Mouse (Mus musculus) MEL (cell line): ENCODE results near the gene Igsf6.

Source experiments
- CTCF ChIP-seq, 3 experiments: IDR thresholded peaks in 2 of 3; conservative IDR thresholded peaks in 1 of 3; 2 replicates each; pipeline ENCODE4 v1.5.1; 2011 to 2012; ENCODE audit warnings: low read length in 3 of 3, low read depth in 2 of 3, mild to moderate bottlenecking in 2 of 3, improper control_type of control experiment in 1 of 3, inconsistent platforms in 1 of 3, mixed read lengths in 1 of 3, moderate library complexity in 1 of 3; ENCODE audit not compliant: control insufficient read depth in 1 of 3, insufficient read depth in 1 of 3, poor library complexity in 1 of 3, severe bottlenecking in 1 of 3
- E2F4 ChIP-seq: IDR thresholded peaks from 2 replicates; pipeline ENCODE4 v1.6.1; 2011; ENCODE audit warnings: low read depth, low read length, improper control_type of control experiment, borderline replicate concordance
- ELF1 ChIP-seq: IDR thresholded peaks from 2 replicates; pipeline ENCODE4 v1.6.1; 2014; ENCODE audit warnings: low read depth, mild to moderate bottlenecking, inconsistent platforms, low read length, improper control_type of control experiment, moderate library complexity
- ETS1 ChIP-seq: IDR thresholded peaks from 2 replicates; pipeline ENCODE4 v1.6.1; 2012; ENCODE audit warnings: low read depth, mild to moderate bottlenecking, inconsistent platforms, low read length, improper control_type of control experiment, moderate library complexity
- KAT2A ChIP-seq: conservative IDR thresholded peaks from 2 replicates; pipeline ENCODE4 v1.6.1; 2012; ENCODE audit warnings: low read depth, low read length, improper control_type of control experiment, inconsistent platforms
- MAFK ChIP-seq: IDR thresholded peaks from 2 replicates; pipeline ENCODE4 v1.6.1; 2011; ENCODE audit warnings: low read depth, mild to moderate bottlenecking, low read length, improper control_type of control experiment, borderline replicate concordance
- POLR2A ChIP-seq, 2 experiments: IDR thresholded peaks; 2 replicates each; pipeline ENCODE4 v1.6.1; 2011 to 2012; ENCODE audit warnings: low read length in 2 of 2, mild to moderate bottlenecking in 2 of 2, control low read depth in 1 of 2, improper control_type of control experiment in 1 of 2, low read depth in 1 of 2, moderate library complexity in 1 of 2; ENCODE audit not compliant: control insufficient read depth in 1 of 2, insufficient read depth in 1 of 2, poor library complexity in 1 of 2
- POLR2AphosphoS2 ChIP-seq: IDR thresholded peaks from 2 replicates; pipeline ENCODE4 v1.6.1; 2011; ENCODE audit warnings: low read length, improper control_type of control experiment
- SIN3A ChIP-seq: IDR thresholded peaks from 2 replicates; pipeline ENCODE4 v1.6.1; 2012; ENCODE audit warnings: low read length, improper control_type of control experiment, inconsistent platforms
- TAL1 ChIP-seq: IDR thresholded peaks from 2 replicates; pipeline ENCODE4 v1.6.1; 2012; ENCODE audit warnings: mild to moderate bottlenecking, inconsistent platforms, low read length, moderate library complexity, mixed read lengths
- UBTF ChIP-seq: IDR thresholded peaks from 2 replicates; pipeline ENCODE4 v1.6.1; 2012; ENCODE audit warnings: low read depth, mild to moderate bottlenecking, inconsistent platforms, low read length, improper control_type of control experiment, moderate library complexity, borderline replicate concordance; ENCODE audit not compliant: insufficient read depth
- ZC3H11A ChIP-seq: IDR thresholded peaks from 2 replicates; pipeline ENCODE4 v1.6.1; 2012; ENCODE audit warnings: low read depth, mild to moderate bottlenecking, inconsistent platforms, low read length, improper control_type of control experiment
- ZMIZ1 ChIP-seq: IDR thresholded peaks from 2 replicates; pipeline ENCODE4 v1.6.1; 2012; ENCODE audit warnings: low read depth, mild to moderate bottlenecking, inconsistent platforms, low read length, improper control_type of control experiment, moderate library complexity

- no peak for TF ChIP-seq ETS1
- no peak for TF ChIP-seq CTCF (IDR thresholded peaks at IDR 0.05 in 2 of 3, conservative IDR thresholded peaks at IDR 0.05 in 1 of 3; ENCODE audit: control insufficient read depth in 1 of 3, insufficient read depth in 1 of 3, low read depth in 2 of 3, low read length in 3 of 3, poor library complexity in 1 of 3, severe bottlenecking in 1 of 3)
- no peak for TF ChIP-seq ZMIZ1
- no peak for TF ChIP-seq ZC3H11A
- no peak for TF ChIP-seq POLR2AphosphoS2
- TF ChIP-seq POLR2A (IDR thresholded peaks at IDR 0.05; ENCODE audit: control insufficient read depth in 1 of 2, insufficient read depth in 1 of 2, low read depth in 1 of 2, low read length in 2 of 2, poor library complexity in 1 of 2), result no peak
- no peak for TF ChIP-seq KAT2A
- TF ChIP-seq UBTF, result no peak
- TF ChIP-seq E2F4, result no peak
- TF ChIP-seq TAL1, result no peak
- no peak for TF ChIP-seq SIN3A
- TF ChIP-seq MAFK, result no peak
- no peak for TF ChIP-seq ELF1
Measured at GRCm38 (mm10) chr7:121071276-121071675, 3.1 kb downstream of the Igsf6 start.
